Mouse (Mus musculus) midbrain, embryonic 10.5 days (tissue): ENCODE data around the gene Tnrc6b. TPM values are rescaled to one million over a fixed set of nuclear protein-coding genes. Genes with fewer than 3 reads are reported as not detected.
"Not testable (repeated sequence)": the region's sequence is repeated elsewhere in the genome, so short reads cannot be mapped to it uniquely, and the experiment has no call there.

Experiments
- DNase-seq: peaks from one replicate; pipeline ENCODE4 v3.0.0-alpha.2; 2017; ENCODE audit warnings: low spot score
- H3K27ac ChIP-seq: fragments of 300-500 bp; sonication (generic); replicated peaks from 2 replicates; pipeline ENCODE4 v1.5.1; 2016; ENCODE audit warnings: mild to moderate bottlenecking
- H3K27me3 ChIP-seq: fragments of 300-500 bp; sonication (generic); 2 replicates; pipeline ENCODE4 v1.6.1; 2016; ENCODE audit warnings: low read depth, mild to moderate bottlenecking; ENCODE audit not compliant: poor library complexity, severe bottlenecking
- H3K36me3 ChIP-seq: fragments of 300-500 bp; sonication (generic); 2 replicates; pipeline ENCODE4 v1.6.1; 2016; ENCODE audit warnings: mild to moderate bottlenecking, moderate library complexity
- H3K4me1 ChIP-seq: fragments of 300-500 bp; sonication (generic); 2 replicates; pipeline ENCODE4 v1.6.1; 2016
- H3K4me3 ChIP-seq: fragments of 300-500 bp; sonication (generic); 2 replicates; pipeline ENCODE4 v1.5.1; 2016; ENCODE audit warnings: mild to moderate bottlenecking, moderate library complexity
- H3K9me3 ChIP-seq: fragments of 300-500 bp; sonication (generic); replicated peaks from 2 replicates; pipeline ENCODE4 v1.6.1; 2016; ENCODE audit warnings: mild to moderate bottlenecking
- WGBS: fragments of 180-500 bp; shearing (Covaris S2); methylation state at CpG from one replicate; pipeline ENCODE4 v1.1.7; 2016; 5-methylcytosine and 5-hydroxymethylcytosine counted together
- polyA plus RNA-seq: library from polyadenylated mRNA; unstranded; fragments of >200 nt; fragmentation: Nextera tagmentation; extraction: Ambion mirVana; gene quantifications from 2 replicates; pipeline ENCODE4 v1.2.1, GENCODE M21; 2016

Tnrc6b gene
- polyA plus RNA-seq, 1 experiment from 2014 or later = 43.5 TPM

- peaks cover 9% of the 10 kb centered on the region for H3K4me1 ChIP-seq
- H3K27ac ChIP-seq = no peak overlapping the region
- H3K9me3 ChIP-seq = no peaks in the 10 kb centered on the region
- no peaks in the 10 kb centered on the region for H3K36me3 ChIP-seq
- 82% methylated on average over 3 of the region's 3 CpGs for WGBS
- H3K4me3 ChIP-seq = no peak overlapping the region
- no peaks in the 10 kb centered on the region for H3K27me3 ChIP-seq
- no peak for DNase-seq
Measured at GRCm38 (mm10) chr15:80731511-80731910, 20.4 kb downstream of the Tnrc6b start.

DNA sequence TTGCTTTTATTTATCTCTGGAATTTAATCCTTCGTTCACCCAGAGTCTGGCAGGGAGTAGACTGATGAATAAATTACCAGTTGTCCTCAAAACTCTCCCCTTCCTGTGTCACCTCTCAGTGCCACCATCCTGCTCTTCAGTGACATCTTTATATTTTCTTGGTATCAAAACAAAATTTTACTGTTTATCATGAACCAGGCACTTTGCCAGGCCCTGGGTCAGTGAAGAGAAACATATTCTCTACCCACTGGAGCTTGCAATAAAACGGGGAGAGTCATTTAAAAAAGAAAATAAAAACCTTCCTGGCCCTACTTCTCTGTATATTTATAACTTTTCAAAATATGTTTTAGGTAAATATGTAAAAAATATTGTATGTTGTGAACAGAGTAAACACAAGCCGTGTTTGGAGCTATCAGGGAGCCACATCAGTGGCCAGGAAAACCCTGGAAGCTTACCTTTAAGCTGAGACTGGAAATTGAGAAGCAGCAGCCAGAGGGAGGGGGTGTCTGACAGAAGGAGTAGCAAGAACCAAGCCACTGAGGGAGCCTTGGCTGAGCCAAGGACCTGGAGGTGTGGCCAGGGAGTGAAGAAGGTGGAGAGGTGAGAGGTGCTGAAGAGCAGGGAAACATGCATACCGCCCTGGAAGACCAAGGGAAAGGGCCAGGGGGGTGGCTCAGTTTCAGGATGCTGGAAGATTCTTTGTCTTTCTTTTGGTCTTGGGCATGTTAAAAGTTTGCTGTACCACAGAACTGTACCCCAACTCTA, 21.3 kb downstream of the Tnrc6b start:
- H3K27ac ChIP-seq = no peak overlapping the region
- no peaks in the 10 kb centered on the region for H3K9me3 ChIP-seq
- no peaks in the 10 kb centered on the region for H3K27me3 ChIP-seq
- no peak overlapping the region for H3K4me3 ChIP-seq
- DNase-seq = no peak
- 65% methylated on average over 4 of the region's 4 CpGs for WGBS
- peaks cover 9% of the 10 kb centered on the region for H3K4me1 ChIP-seq
- H3K36me3 ChIP-seq = no peaks in the 10 kb centered on the region

DNA sequence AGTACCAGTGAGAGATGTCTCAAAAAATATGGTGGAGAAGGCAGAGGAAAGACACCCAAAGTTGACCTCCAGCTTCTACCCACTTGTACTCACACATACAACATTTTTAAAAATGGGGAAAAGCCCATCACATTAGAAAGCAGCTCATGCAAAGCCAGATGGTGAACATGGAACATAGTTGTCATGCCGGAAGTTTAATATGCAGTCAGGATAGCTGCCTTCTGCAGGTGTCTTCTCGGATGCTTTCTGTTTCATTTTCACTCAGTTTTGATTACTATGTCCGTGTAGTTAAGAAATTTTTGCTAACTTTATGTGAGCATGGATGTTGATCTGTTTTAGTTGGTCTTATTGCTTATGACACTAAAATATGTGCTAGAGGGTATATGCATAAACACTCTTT, 24.2 kb downstream of the Tnrc6b start:
- DNase-seq = no peak
- no peak overlapping the region for H3K4me3 ChIP-seq
- H3K27me3 ChIP-seq = no peaks in the 10 kb centered on the region
- H3K9me3 ChIP-seq = no peaks in the 10 kb centered on the region
- WGBS = 92% methylated on average over 3 of the region's 3 CpGs
- no peak overlapping the region for H3K27ac ChIP-seq
- H3K36me3 ChIP-seq = no peaks in the 10 kb centered on the region
- peaks cover 9% of the 10 kb centered on the region for H3K4me1 ChIP-seq

GRCm38 (mm10) chr15:80735708-80736107, 24.6 kb downstream of the Tnrc6b start:
- H3K4me3 ChIP-seq, H3K36me3 ChIP-seq, H3K27ac ChIP-seq, DNase-seq, H3K27me3 ChIP-seq, H3K9me3 ChIP-seq, H3K4me1 ChIP-seq: not testable (repeated sequence)
- WGBS = 95% methylated on average over 4 of the region's 4 CpGs

DNA sequence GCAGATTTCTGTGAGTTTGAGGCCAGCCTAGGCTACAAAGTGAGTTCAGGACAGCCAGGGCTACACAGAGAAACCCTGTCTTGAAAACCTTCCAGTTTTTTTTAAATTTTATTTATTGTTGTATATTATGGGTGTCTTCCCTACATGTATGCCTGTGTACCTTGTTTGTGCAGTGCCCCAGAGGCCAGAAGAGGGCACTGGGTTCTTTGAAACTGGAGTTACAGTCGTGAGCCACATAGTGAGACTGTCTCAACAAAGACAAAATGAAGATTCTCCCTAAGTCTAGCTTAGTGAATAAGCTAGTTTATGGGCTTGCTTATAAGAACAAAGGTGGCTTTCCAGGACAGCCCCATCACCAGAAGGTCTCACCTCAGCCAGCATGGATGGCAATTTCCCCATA, 25.4 kb downstream of the Tnrc6b start:
- Histone ChIP-seq H3K36me3 (no peaks in the 10 kb centered on the region), H3K27ac (no peak overlapping the region), H3K4me1 (peaks cover 8% of the 10 kb centered on the region), H3K4me3 (no peak overlapping the region), H3K9me3 (no peaks in the 10 kb centered on the region), H3K27me3 (no peaks in the 10 kb centered on the region)
- no peak for DNase-seq
- 71% methylated on average over 1 of the region's 1 CpGs for WGBS

DNA sequence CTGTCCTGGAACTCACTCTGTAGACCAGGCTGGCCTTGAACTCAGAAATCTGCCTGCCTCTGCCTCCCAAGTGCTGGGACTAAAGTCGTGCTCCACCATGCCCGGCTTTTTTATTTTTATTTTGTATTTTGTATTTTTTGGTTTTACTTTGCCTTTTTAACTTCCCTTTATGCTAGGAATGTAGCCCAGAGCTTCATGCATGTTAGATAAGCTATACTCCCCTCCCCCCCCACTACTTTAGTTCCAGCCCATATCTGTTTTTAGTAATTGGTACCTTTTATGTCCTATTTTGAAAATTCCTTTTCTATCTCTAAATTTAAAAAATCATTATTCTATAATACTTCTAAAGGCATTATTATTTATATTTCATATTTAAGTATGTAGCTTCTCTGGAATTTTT, 27.1 kb downstream of the Tnrc6b start:
- Histone ChIP-seq H3K36me3 (no peaks in the 10 kb centered on the region), H3K27me3 (no peaks in the 10 kb centered on the region), H3K27ac (no peak overlapping the region), H3K4me3 (no peak overlapping the region), H3K4me1 (no peaks in the 10 kb centered on the region), H3K9me3 (no peaks in the 10 kb centered on the region)
- DNase-seq = no peak
- WGBS = 91% methylated on average over 2 of the region's 2 CpGs

DNA sequence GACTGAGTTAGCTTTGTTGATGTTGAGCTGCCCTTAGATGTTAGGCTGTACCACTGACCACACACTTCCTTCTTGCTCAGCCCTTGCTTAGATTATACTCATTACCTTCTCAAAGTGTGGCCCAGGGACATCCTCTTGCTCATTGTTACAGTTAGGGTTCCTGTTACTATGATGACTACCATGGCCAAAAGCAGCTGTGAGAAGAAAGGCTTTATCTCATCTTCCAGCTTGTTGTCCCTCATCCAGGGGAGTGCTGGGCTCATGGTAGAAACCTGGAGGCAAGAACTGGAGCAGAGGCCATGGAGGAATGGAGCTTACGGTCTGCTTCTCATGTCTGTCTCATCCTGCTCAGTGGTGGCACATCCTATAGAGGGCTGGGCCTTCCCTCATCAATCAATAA, 28.9 kb downstream of the Tnrc6b start:
- no peak for DNase-seq
- Histone ChIP-seq H3K36me3 (no peaks in the 10 kb centered on the region), H3K27me3 (no peaks in the 10 kb centered on the region), H3K4me3 (no peak overlapping the region), H3K4me1 (no peaks in the 10 kb centered on the region), H3K27ac (no peak overlapping the region), H3K9me3 (no peaks in the 10 kb centered on the region)
- WGBS = 90% methylated on average over 1 of the region's 1 CpGs

GRCm38 (mm10) chr15:80741836-80742235, 30.7 kb downstream of the Tnrc6b start:
- 94% methylated on average over 1 of the region's 1 CpGs for WGBS
- H3K4me1 ChIP-seq = no peaks in the 10 kb centered on the region
- no peaks in the 10 kb centered on the region for H3K36me3 ChIP-seq
- no peak overlapping the region for H3K27ac ChIP-seq
- DNase-seq = no peak
- no peaks in the 10 kb centered on the region for H3K9me3 ChIP-seq
- H3K27me3 ChIP-seq = no peaks in the 10 kb centered on the region
- H3K4me3 ChIP-seq = no peak overlapping the region

DNA sequence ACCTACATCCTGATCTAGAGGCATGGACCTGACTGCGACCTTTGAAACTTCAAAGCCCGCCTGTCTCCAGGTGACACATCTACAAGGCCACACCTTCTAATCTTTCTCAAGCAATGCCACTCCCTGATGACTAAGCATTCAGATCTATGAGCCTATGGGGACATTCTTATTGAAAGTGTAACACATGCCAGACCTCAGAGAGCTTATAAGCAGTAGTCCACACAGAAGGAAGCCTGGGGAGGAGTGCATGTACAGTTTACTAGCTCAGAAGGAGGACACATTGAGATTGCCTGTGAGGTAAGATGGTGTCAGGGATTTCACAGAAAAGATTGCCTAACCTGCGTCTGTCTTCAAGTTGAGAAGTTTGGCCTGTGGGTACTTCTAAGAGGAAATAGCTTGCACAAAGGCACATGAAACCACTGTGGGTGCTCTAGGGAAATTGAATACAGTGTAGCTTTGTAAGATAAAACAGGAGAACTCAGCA, 31.9 kb downstream of the Tnrc6b start:
- H3K4me3 ChIP-seq = no peak overlapping the region
- H3K9me3 ChIP-seq = no peaks in the 10 kb centered on the region
- no peak for DNase-seq
- 85% methylated on average over 3 of the region's 3 CpGs for WGBS
- no peaks in the 10 kb centered on the region for H3K27me3 ChIP-seq
- no peak overlapping the region for H3K27ac ChIP-seq
- no peaks in the 10 kb centered on the region for H3K4me1 ChIP-seq
- no peaks in the 10 kb centered on the region for H3K36me3 ChIP-seq

GRCm38 (mm10) chr15:80743606-80744005, 32.5 kb downstream of the Tnrc6b start:
- Histone ChIP-seq H3K4me1 (no peaks in the 10 kb centered on the region), H3K36me3 (no peaks in the 10 kb centered on the region), H3K27ac (no peak overlapping the region), H3K4me3 (no peak overlapping the region), H3K9me3 (no peaks in the 10 kb centered on the region), H3K27me3 (no peaks in the 10 kb centered on the region)
- 93% methylated on average over 7 of the region's 7 CpGs for WGBS
- DNase-seq = no peak

DNA sequence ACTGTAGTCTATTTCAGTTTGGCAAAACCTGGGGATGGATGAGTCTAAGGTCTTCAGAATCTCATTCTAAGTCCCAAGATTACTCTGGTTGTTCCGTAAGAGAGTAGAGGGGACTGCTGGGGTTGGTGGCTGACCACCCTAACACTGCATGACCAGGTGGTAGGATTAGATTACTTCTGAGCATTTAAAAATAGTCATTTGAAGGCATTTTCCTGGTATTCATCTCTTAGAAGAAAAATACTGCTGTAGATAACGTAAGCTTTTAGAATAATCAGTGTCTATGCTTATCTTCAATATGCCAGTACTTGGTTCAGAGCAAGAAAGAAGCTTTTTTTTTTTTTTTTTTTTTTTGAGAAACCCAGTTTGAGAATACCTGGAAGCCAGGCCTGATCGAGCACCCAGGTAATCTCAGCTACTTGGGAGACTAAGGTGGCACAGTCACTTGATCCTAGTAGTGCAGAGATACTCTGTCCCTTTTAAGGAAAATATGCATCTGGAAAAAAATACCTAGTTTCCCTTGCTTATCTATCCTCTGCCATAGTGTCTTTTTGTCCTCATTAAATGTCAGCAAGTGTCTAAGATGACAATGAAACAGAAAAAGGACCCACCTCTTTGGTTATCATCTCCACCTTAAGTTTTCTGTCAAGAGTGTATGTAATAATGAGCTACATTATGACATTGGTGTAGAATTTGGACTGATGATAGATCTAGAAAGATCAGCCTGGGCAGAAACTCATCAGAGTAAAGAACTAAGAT, 33.7 kb downstream of the Tnrc6b start:
- Histone ChIP-seq H3K4me3 (no peak overlapping the region), H3K27me3 (no peaks in the 10 kb centered on the region), H3K36me3 (no peaks in the 10 kb centered on the region), H3K4me1 (no peaks in the 10 kb centered on the region), H3K27ac (no peak overlapping the region), H3K9me3 (no peaks in the 10 kb centered on the region)
- WGBS = 84% methylated on average over 3 of the region's 3 CpGs
- DNase-seq = no peak

- no peaks in the 10 kb centered on the region for H3K9me3 ChIP-seq
- no peaks in the 10 kb centered on the region for H3K36me3 ChIP-seq
- WGBS = 82% methylated on average over 5 of the region's 5 CpGs
- no peak overlapping the region for H3K27ac ChIP-seq
- H3K27me3 ChIP-seq = no peaks in the 10 kb centered on the region
- no peak overlapping the region for H3K4me3 ChIP-seq
- no peak for DNase-seq
- no peaks in the 10 kb centered on the region for H3K4me1 ChIP-seq
Measured at GRCm38 (mm10) chr15:80748979-80749378, 37.9 kb downstream of the Tnrc6b start.

DNA sequence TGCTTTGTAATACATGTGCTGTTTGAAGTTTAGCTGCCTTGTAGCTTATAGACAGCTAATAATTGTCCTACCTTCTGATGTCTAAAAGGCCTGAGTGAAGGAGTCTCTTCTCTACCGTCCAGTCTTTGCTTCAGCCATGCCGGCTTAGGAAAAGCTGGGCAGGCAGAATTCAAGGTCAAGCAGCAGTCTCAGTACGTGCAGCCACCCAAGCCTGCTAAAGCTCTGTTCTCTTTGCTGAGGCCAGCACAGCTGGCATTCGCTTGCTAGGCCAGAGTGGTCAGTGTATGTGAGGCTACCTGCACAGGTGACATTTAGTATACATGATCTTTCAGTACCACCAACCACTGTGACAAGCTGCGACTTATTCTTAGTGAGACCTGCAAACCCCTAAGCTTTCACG, 42.2 kb downstream of the Tnrc6b start:
- Histone ChIP-seq H3K27me3 (no peaks in the 10 kb centered on the region), H3K27ac (no peak overlapping the region), H3K4me3 (no peak overlapping the region), H3K9me3 (no peaks in the 10 kb centered on the region), H3K4me1 (no peaks in the 10 kb centered on the region), H3K36me3 (no peaks in the 10 kb centered on the region)
- 82% methylated on average over 6 of the region's 6 CpGs for WGBS
- no peak for DNase-seq
